Mouse (Mus musculus): ENCODE measurements around the gene Mrps2.
"Not testable (repeated sequence)": the region's sequence is repeated elsewhere in the genome, so short reads cannot be mapped to it uniquely, and the experiment has no call there.

Gene Mrps2

DNA sequence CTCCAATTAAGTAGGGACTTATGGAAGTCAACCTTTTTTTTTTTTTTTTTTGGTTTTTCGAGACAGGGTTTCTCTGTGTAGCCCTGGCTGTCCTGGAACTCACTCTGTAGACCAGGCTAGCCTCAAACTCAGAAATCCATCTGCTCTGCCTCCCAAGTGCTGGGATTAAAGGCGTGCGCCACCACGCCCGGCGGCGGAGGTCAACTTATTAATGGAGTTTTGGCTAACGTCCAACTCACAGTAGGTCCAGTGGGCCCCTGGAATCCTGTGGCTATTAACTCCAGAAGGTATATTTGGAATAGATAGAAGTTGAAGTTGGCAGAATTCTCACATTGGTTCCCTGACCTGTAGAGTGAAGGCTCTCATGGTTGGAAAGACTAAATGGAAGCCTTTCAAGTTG is 4.1 kb downstream of the Mrps2 start:
- in situ Hi-C loops (cut with MboI, MseI), result not testable (repeated sequence)

GRCm38 (mm10) chr2:28477993-28478392 is 10.1 kb downstream of the Mrps2 start:
- in situ Hi-C loops (cut with MboI, MseI), result not testable (repeated sequence)

- in situ Hi-C loops (cut with MboI, MseI), result no loop called here
Observed at GRCm38 (mm10) chr2:28479208-28480204, 11.6 kb downstream of the Mrps2 start.

DNA sequence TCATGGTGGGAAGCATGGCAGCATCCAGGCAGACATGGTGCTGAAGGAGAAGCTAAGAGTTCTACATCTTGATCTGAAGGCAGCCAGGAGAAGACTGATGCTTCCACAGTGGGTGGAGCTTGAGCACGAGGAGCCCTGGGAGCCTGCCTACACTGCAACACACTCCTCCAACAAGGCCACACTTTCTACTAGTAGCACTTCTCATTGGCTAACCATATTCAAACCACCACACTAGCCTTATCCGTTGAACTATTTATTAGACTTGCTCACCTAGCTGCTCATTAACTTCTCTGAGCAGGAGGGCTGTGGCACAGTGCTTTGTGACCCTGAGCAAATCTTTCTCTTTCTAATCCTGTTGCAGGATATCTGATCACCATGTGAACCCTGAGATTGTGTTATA is 16.0 kb downstream of the Mrps2 start:
- in situ Hi-C loops (cut with MboI, MseI), result no loop called here

DNA sequence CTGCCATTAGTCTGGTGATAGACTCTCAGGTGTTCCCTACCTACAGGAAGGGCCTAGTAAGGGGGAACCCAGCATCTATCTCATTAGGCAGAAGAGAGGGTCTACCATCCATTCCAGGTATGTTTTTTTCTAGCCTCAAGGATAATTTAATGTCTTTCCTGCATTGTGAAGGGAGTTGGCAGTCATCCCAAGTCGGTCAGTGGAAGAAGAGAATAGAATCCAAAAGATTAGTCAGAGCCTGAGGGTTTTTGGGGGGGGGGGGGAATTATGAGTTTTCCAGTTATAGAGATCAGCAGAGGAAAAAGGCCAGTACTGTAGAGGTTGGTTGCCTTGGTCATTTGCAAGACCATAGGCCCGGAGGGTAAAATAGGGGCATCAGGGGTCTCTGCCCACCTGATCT is 26.7 kb downstream of the Mrps2 start:
- in situ Hi-C loops (cut with MboI, MseI), result no loop called here

- in situ Hi-C loops (cut with MboI, MseI), result no loop called here
Observed at GRCm38 (mm10) chr2:28495207-28495756, 27.4 kb downstream of the Mrps2 start.

DNA sequence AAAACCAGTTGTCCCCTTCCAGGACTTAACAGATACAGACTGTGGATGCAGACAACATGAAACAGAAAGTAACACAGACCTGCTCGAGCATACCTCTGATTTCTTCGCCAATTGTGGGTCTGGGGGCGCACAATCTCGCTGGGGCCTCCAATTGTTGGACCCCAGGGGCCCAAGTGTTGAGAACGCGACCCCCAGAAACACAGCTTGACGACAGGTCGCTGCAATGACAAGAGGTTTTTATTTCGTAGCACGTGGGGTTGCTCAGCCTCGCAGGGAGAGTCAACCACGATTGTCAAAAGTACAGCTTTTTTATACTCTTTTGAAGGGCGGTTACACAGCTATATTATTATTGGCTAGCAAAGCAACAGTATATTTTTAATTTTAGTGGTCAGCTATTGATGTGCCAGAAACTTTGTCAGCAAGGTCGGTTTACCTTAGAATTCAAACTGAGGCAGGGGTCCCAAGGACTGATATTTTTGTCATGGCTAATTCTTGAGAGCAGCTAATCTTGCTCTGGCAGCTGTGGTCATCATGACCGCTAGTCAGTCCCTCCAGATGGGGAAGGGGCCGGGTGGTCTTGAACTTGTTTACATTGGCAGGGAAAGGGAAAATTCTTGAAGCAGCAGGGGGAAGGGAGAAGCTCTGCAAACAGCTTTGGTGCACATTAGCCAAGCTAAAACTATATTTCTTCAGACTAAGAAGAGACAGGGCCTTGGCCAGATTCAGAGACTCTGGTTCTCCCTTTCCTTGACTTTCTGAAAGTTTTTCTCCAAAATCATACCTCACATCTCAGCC is 28.1 kb downstream of the Mrps2 start:
- in situ Hi-C loops (cut with MboI, MseI), result no loop called here

GRCm38 (mm10) chr2:28496671-28497070 is 28.8 kb downstream of the Mrps2 start, which contains the start of gene Gbgt1:
TSS of gene Gbgt1 (plus strand) at chr2:28496891.
- in situ Hi-C loops (cut with MboI, MseI), result no loop called here

GRCm38 (mm10) chr2:28497561-28497960 is 29.7 kb downstream of the Mrps2 start:
- in situ Hi-C loops (cut with MboI, MseI), result no loop called here

DNA sequence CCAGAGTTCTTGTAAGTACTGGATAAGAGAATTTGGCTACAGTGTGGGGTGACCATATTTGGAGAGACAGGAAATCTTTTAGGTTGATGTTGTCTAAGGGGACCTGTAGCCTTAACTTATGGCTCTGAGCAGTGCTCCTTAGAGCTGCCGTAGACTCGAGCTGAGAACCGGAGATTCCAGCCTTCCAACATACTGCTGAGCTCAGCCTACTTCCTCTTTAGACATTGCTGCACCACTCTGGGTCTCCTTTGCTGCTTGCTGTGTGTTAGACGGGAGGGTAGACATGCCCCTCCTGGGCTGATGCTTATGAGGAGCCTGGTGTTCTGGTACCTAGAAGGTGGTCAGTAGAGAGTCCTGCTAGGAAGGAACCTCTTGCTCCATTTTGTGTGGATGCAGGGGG is 30.6 kb downstream of the Mrps2 start:
- in situ Hi-C loops (cut with MboI, MseI), result no loop called here

DNA sequence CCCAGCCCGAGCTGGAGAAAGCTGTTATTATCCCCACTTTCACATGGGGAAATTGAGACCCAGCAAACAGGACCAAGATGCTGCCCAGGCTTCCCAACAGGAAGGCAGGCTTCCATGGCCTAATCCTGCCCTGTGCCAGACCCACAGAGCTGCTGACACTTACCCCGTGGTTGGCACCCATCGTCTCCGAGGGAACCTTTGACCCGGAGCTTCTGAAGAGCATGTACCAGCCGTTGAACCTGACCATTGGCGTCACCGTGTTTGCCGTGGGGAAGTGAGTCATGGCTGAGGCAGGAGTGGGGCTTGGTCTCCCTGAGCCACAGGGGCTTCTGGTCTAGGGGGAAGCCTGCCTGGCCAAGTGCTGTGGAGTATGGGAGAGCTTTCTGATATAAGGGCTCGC is 35.1 kb downstream of the Mrps2 start:
- in situ Hi-C loops (cut with MboI, MseI), result no loop called here

DNA sequence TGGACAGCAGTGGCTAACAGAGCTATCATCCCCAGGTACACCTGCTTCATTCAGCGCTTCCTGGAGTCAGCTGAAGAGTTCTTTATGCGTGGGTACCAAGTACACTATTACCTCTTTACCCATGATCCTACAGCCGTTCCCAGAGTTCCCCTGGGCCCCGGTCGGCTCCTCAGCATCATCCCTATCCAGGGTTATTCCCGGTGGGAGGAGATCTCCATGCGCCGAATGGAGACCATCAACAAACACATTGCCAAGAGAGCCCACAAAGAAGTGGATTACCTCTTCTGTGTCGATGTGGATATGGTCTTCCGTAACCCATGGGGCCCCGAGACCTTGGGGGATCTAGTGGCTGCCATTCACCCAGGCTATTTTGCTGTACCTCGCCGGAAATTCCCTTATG is 36.8 kb downstream of the Mrps2 start:
- in situ Hi-C loops (cut with MboI, MseI), result no loop called here

GRCm38 (mm10) chr2:28505795-28506194 is 37.9 kb downstream of the Mrps2 start, which contains the start of gene Gm10134:
TSS of gene Gm10134 (plus strand) at chr2:28506095.
- in situ Hi-C loops (cut with MboI, MseI), result no loop called here

DNA sequence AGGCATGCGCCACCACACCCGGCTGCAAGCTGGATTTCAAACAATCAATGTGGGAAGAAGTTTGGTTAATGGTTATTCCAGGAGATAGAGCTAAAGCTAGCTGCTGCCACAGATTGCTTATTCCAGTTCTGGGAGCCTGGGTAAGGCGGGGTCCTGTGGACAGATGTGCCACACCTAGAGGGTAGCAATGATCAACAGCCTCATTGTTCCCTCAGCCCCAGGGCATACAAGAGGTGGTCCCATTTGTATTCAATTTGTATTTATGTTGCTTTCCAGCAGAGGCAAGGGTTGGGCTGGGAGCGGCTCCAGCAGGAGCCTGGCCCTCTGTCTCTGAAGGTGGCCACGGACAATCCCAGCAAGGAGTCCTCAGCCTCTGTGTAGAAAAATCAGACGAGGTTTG is 38.4 kb downstream of the Mrps2 start:
- in situ Hi-C loops (cut with MboI, MseI), result no loop called here

DNA sequence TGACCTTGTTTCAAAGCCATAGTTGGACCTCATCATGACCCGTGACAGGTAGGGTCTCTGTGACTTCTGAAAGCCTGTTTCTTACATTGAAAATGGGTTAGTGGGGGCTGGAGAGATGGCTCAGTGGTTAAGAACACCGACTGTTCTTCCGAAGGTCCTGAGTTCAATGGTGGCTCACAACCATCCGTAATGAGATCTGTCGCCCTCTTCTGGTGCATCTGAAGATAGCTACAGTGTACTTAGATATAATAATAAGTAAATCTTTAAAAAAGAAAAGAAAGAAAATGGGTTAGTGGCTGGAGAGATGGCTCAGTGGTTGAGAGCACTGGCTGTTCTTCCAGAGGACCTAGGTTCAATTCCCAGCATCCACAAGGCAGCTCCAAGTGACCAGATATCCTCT is 43.7 kb downstream of the Mrps2 start:
- in situ Hi-C loops (cut with MboI, MseI), result not testable (repeated sequence)

DNA sequence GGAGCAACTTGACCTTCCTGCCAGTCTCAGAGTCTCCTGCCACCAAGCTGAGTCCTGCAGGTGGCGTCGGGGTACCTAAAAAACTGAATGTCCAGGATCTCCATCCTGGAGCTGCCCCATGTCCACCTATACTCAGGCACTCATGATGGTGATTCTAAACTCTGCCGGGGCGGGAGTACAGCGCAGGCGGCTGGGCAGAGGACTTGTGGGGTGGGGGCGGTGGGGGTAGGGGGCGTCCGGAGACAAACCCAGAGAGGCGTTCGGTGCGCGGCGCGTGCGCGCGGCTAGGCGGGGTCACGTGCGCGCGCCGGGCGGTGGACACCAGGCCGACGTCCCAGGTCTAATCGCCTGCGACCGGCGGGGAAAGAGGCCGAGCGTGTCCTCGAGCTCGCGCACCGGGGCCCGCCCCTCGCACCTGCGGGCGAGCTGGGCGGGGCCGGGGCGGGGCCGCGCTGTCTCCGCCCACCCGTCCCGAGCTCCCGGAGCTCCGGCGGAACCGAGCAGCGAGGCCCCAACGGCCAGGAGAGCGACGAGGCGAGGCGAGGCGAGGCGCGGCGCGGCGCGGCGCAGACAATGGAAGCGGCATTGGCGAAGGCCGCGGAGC is 45.0 kb downstream of the Mrps2 start, which contains the start of gene Ralgds:
Ralgds (plus strand) TSS at position 328 of the 604 bp plus-strand sequence.
- in situ Hi-C loops (cut with MboI, MseI), result no loop called here

DNA sequence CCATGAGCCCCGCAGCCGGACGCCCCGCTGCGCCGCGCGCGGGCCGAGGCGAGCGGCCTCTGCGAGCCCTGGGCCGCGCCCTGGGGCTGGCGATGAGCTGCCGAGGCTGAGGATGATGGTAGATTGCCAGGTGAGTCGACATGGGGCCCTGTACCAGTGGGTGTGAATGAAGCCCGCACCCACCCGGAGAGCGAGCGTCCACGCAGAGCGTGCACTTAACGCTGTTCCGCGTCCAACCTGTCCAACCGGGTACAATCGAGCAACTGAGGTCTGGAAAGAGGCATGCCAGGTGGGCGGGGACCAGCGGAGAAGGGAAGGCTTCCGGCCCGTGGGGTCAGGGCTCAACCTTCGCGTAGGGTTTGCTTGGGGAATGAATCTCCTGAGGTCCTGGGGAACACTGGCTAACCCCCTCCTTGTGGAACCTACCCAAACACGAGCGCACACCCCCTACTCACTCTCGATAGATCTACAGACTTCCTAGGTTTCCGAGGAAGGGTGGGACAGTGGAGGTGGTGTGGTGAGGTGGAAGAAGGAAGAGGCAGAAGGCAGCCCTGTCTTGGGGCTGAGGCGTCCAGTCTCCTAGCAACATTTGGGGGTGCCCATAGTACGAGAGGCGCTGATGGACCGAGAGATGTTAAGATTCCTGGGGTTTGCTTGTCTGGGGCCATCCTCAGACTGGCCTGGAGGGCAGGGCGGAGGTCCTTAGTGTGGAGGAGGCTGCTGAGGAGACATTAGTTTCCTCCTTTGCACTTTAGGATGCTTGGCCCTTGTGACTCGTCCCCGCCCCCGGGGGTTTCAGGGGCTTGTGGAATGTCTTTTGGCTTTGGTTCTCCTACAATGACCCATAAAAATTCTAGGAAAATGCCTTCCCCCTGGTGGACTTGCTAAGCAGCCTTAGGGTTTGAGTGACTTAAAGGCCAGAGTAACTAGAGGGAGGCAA is 45.8 kb downstream of the Mrps2 start:
- in situ Hi-C loops (cut with MboI, MseI), result no loop called here

DNA sequence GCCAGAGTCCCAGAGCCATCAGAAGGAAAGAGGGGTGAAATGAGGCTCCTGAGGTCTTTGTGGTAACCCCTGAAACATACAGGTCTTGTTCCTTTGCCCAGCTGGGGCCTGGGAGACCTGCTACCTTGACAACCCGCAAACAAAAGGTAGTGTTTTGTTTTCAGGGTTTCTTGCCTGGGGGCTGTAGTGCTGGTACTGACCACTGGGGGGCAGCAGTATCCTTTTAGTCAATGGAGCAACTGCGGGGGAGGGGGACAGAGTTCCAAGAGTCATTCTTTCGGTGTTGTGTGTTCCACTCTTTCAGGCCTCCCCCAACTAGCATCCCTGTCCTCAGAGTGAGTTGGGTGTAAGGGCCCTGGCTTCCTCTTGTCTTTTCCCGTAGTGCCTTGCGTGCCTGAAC is 46.6 kb downstream of the Mrps2 start:
- in situ Hi-C loops (cut with MboI, MseI), result no loop called here

GRCm38 (mm10) chr2:28517206-28517909 is 49.5 kb downstream of the Mrps2 start:
- in situ Hi-C loops (cut with MboI, MseI), result loop anchor here (5.0 kb wide), 1 partner anchor 35 kb away; no protein-coding TSS in a partner anchor

DNA sequence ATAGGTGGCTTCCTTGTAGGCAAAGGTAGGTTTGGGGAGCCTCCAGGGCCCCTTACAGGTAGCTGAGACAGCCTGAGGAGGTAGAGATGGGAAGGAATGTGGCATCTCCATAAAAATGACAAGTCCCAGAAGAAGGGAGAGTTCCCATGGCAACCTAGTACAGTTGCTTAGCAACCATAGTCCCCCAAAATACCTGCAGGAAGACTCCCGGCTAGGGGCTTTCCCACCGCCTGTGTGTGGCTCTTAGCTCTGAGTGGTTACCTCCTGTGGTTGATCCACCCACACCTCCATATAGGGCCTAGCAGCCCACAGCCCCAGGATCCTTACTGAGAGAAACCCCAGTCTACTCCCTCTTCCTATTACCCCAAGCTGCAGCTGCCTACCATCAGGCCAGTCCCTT is 50.4 kb downstream of the Mrps2 start:
- in situ Hi-C loops (cut with MboI, MseI), result loop anchor here (5.0 kb wide), 1 partner anchor 34 kb away; no protein-coding TSS in a partner anchor
